Mouse (Mus musculus) neural tube, embryonic 12.5 days (tissue): ENCODE measurements around the gene Top3a. TPM values are rescaled to one million over a fixed set of nuclear protein-coding genes. Genes with fewer than 3 reads are reported as not detected.
A peak's percentile ranks its signal among the peaks of the same experiment; 100 is the strongest.
"Not testable (repeated sequence)": the region's sequence is repeated elsewhere in the genome, so short reads cannot be mapped to it uniquely, and the experiment has no call there.

Experiments used
- ATAC-seq: fragments of 200-750 bp; cut with Nextera tagmentation; 2 replicates; pipeline ENCODE4 v1.8.0; 2017; ENCODE audit warnings: low read depth, mild to moderate bottlenecking, moderate TSS enrichment, moderate library complexity; ENCODE audit not compliant: low FRiP score
- H3K27ac ChIP-seq: fragments of 300-500 bp; sonication (generic); 2 replicates; pipeline ENCODE4 v1.5.1; 2016
- H3K27me3 ChIP-seq: fragments of 300-500 bp; sonication (generic); replicated peaks from 2 replicates; pipeline ENCODE4 v1.6.1; 2016; ENCODE audit warnings: mild to moderate bottlenecking
- H3K36me3 ChIP-seq: fragments of 300-500 bp; sonication (generic); 2 replicates; pipeline ENCODE4 v1.6.1; 2016; ENCODE audit warnings: mild to moderate bottlenecking
- H3K4me1 ChIP-seq: fragments of 300-500 bp; sonication (generic); 2 replicates; pipeline ENCODE4 v1.6.1; 2016
- H3K4me2 ChIP-seq: fragments of 300-500 bp; sonication (generic); replicated peaks from 2 replicates; pipeline ENCODE4 v1.6.1; 2016; ENCODE audit warnings: mild to moderate bottlenecking
- H3K4me3 ChIP-seq: fragments of 300-500 bp; sonication (generic); 2 replicates; pipeline ENCODE4 v1.5.1; 2016
- H3K9ac ChIP-seq: fragments of 300-500 bp; sonication (generic); 2 replicates; pipeline ENCODE4 v1.6.1; 2016; ENCODE audit warnings: mild to moderate bottlenecking
- H3K9me3 ChIP-seq: fragments of 300-500 bp; sonication (generic); 2 replicates; pipeline ENCODE4 v1.6.1; 2016; ENCODE audit warnings: mild to moderate bottlenecking
- WGBS: fragments of 180-500 bp; shearing (Covaris S2); methylation state at CpG from one replicate; pipeline ENCODE4 v1.1.7; 2016; 5-methylcytosine and 5-hydroxymethylcytosine counted together
- polyA plus RNA-seq: library from polyadenylated mRNA; unstranded; fragments of >200 nt; fragmentation: Nextera tagmentation; extraction: Ambion mirVana; gene quantifications from 2 replicates; pipeline ENCODE4 v1.2.1, GENCODE M21; 2016

Gene Top3a
- 14.0 and 15.9 TPM in 2 replicates for polyA plus RNA-seq

GRCm38 (mm10) chr11:60776829-60777740, at the start of gene Top3a, which contains the start of gene Smcr8:
TSS of gene Top3a (minus strand) at chr11:60777365.
TSS of gene Smcr8 (plus strand) at chr11:60777524.
- peak within 1 kb of the TSS; percentile 83 for H3K4me2 ChIP-seq
- peak within 1 kb of the TSS; percentile 78 for H3K4me3 ChIP-seq
- peaks cover 15% of the 10 kb centered on the region; the same call in 1 of the 2 replicates for H3K36me3 ChIP-seq
- ATAC-seq = peak; percentile 98
- H3K9me3 ChIP-seq = no peaks in the 10 kb centered on the region
- peaks cover 57% of the 10 kb centered on the region for H3K4me1 ChIP-seq
- no peaks in the 10 kb centered on the region for H3K27me3 ChIP-seq
- under 1% methylated on average over 62 of the region's 62 CpGs for whole genome bisulfite sequencing
- no peak within 1 kb of the TSS for H3K27ac ChIP-seq
- peak within 1 kb of the TSS; percentile 72 for H3K9ac ChIP-seq

GRCm38 (mm10) chr11:60826700-60827099, 49.5 kb upstream of the Top3a start:
- Histone ChIP-seq H3K9me3 (no peaks in the 10 kb centered on the region), H3K4me2 (no peak overlapping the region), H3K4me3 (no peak overlapping the region), H3K27me3 (no peaks in the 10 kb centered on the region), H3K9ac (no peak overlapping the region), H3K27ac (no peak overlapping the region), H3K4me1 (peaks cover 7% of the 10 kb centered on the region), H3K36me3 (no peaks in the 10 kb centered on the region)
- ATAC-seq = no peak
- 56% methylated on average over 1 of the region's 1 CpGs for WGBS

GRCm38 (mm10) chr11:60825191-60825590, 48.0 kb upstream of the Top3a start:
- no peaks in the 10 kb centered on the region for H3K36me3 ChIP-seq
- H3K9ac ChIP-seq = no peak overlapping the region
- H3K27ac ChIP-seq = no peak overlapping the region
- H3K4me2 ChIP-seq = no peak overlapping the region
- no peak for ATAC-seq
- H3K27me3 ChIP-seq = no peaks in the 10 kb centered on the region
- WGBS = 83% methylated on average over 3 of the region's 3 CpGs
- H3K9me3 ChIP-seq = no peaks in the 10 kb centered on the region
- H3K4me1 ChIP-seq = no peaks in the 10 kb centered on the region
- H3K4me3 ChIP-seq = no peak overlapping the region

DNA sequence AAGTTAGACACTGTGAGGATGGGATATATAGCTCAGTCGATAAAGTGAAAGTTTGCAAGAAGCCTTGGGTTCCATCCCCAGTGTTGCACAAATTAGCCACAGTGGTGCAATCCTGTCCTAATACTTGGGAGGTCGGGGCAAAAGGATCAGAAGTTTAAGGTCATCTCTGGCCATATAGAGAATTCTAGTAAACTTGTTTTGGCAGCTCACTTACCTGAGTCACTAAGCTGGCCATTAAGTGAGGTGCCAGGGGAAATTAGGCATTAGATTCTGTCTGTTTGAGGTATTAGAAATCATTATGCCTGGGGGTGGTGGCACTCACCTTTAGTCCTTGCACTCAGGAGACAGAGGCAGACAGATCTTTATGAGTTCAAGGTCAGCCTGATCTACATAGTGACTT, 46.6 kb upstream of the Top3a start:
- Histone ChIP-seq H3K27me3 (no peaks in the 10 kb centered on the region), H3K4me2 (no peak overlapping the region), H3K9me3 (no peaks in the 10 kb centered on the region), H3K27ac (no peak overlapping the region), H3K4me1 (no peaks in the 10 kb centered on the region), H3K36me3 (no peaks in the 10 kb centered on the region), H3K9ac (no peak overlapping the region), H3K4me3 (no peak overlapping the region)
- no peak for ATAC-seq
- 74% methylated on average over 2 of the region's 2 CpGs for WGBS

GRCm38 (mm10) chr11:60816398-60816797, 39.2 kb upstream of the Top3a start:
- no peaks in the 10 kb centered on the region for H3K9me3 ChIP-seq
- H3K36me3 ChIP-seq = no peaks in the 10 kb centered on the region
- no peaks in the 10 kb centered on the region; the same call in 1 of the 2 replicates for H3K27me3 ChIP-seq
- 75% methylated on average over 5 of the region's 5 CpGs for WGBS
- no peak overlapping the region for H3K4me3 ChIP-seq
- no peaks in the 10 kb centered on the region for H3K4me1 ChIP-seq
- no peak overlapping the region for H3K4me2 ChIP-seq
- no peak overlapping the region for H3K9ac ChIP-seq
- ATAC-seq = no peak
- H3K27ac ChIP-seq = no peak overlapping the region

GRCm38 (mm10) chr11:60811618-60812017, 34.5 kb upstream of the Top3a start, which contains the start of gene Shmt1:
TSS of gene Shmt1 (minus strand) at chr11:60811718.
- not testable (repeated sequence) for H3K27ac ChIP-seq, H3K27me3 ChIP-seq, H3K36me3 ChIP-seq, H3K9me3 ChIP-seq, ATAC-seq
- WGBS = 32% methylated on average over 6 of the region's 6 CpGs
- H3K9ac ChIP-seq = peak within 1 kb of the TSS; percentile 26; the same call in 1 of the 2 replicates
- H3K4me3 ChIP-seq = peak within 1 kb of the TSS; percentile 43
- peak within 1 kb of the TSS; percentile 85 for H3K4me2 ChIP-seq
- H3K4me1 ChIP-seq = peaks cover 20% of the 10 kb centered on the region

GRCm38 (mm10) chr11:60811054-60811460, 33.9 kb upstream of the Top3a start:
- peak; percentile 97 for ATAC-seq
- WGBS = under 1% methylated on average over 29 of the region's 29 CpGs
- no peak overlapping the region for H3K27ac ChIP-seq
- H3K4me1 ChIP-seq = peaks cover 20% of the 10 kb centered on the region
- no peaks in the 10 kb centered on the region for H3K9me3 ChIP-seq
- peak overlapping the region; percentile 85 for H3K4me2 ChIP-seq
- H3K4me3 ChIP-seq = peak overlapping the region; percentile 43
- H3K9ac ChIP-seq = peak overlapping the region; percentile 26; the same call in 1 of the 2 replicates
- no peaks in the 10 kb centered on the region for H3K27me3 ChIP-seq
- no peaks in the 10 kb centered on the region for H3K36me3 ChIP-seq

GRCm38 (mm10) chr11:60810046-60810965, 33.1 kb upstream of the Top3a start:
- peak overlapping the region; percentile 43 for H3K4me3 ChIP-seq
- peak overlapping the region; percentile 26; the same call in 1 of the 2 replicates for H3K9ac ChIP-seq
- no peaks in the 10 kb centered on the region for H3K27me3 ChIP-seq
- H3K27ac ChIP-seq = no peak overlapping the region
- peaks cover 20% of the 10 kb centered on the region for H3K4me1 ChIP-seq
- no peak for ATAC-seq
- 13% methylated on average over 14 of the region's 14 CpGs for WGBS
- H3K4me2 ChIP-seq = peak overlapping the region; percentile 85
- no peaks in the 10 kb centered on the region for H3K9me3 ChIP-seq
- H3K36me3 ChIP-seq = no peaks in the 10 kb centered on the region

DNA sequence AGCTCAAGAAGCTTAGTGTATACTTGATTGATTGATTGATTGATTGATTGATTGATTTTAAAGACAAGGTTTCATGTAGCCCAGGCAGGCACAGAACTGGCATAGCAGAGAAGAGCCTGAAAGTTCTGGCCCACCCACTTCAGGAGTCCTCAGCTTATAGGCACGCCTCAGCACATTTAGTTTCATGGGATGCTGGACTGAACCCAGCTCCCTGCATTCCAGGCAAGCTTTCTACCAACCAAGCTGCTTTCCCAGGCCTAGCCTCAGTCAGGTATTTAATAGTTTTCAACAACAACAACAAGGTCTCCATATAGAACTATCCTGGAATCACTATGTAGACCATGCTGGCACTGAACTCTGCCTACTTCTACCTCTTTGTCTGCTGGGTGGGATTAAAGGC, 32.4 kb upstream of the Top3a start:
- H3K4me1 ChIP-seq = peaks cover 20% of the 10 kb centered on the region
- H3K9ac ChIP-seq = no peak overlapping the region
- peak overlapping the region; percentile 85 for H3K4me2 ChIP-seq
- no peak overlapping the region for H3K27ac ChIP-seq
- H3K36me3 ChIP-seq = no peaks in the 10 kb centered on the region
- no peaks in the 10 kb centered on the region for H3K9me3 ChIP-seq
- WGBS = 55% methylated on average over 1 of the region's 1 CpGs
- H3K4me3 ChIP-seq = no peak overlapping the region
- no peak for ATAC-seq
- H3K27me3 ChIP-seq = no peaks in the 10 kb centered on the region

- no peak overlapping the region for H3K4me2 ChIP-seq
- ATAC-seq = no peak
These were observed 31.3 kb upstream of the Top3a start for GRCm38 (mm10) chr11:60808286-60809070.

DNA sequence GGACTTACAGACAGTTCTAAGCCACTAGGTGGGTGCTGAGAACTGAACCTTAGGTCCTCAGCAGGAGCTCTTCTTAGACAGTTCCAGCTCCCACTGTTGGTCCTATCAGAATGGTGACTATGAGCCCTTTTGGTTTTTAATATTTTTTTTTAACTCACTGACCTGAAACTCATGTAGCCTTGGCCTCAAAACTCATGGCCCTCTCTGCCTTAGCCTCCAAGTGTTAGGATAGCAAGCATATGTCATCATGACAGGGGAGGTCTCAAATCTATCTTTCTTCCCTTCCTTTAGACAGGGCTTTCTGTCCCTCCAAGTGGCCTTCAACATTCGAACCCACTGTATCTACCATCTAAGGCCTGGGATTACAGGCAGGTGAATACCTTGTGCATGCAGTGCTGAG, 23.7 kb upstream of the Top3a start:
- Histone ChIP-seq H3K27me3 (no peaks in the 10 kb centered on the region), H3K9ac (no peak overlapping the region), H3K9me3 (no peaks in the 10 kb centered on the region), H3K27ac (no peak overlapping the region), H3K36me3 (peaks cover 15% of the 10 kb centered on the region; the same call in 1 of the 2 replicates), H3K4me3 (no peak overlapping the region), H3K4me1 (no peaks in the 10 kb centered on the region), H3K4me2 (no peak overlapping the region)
- WGBS = 88% methylated on average over 1 of the region's 1 CpGs
- no peak for ATAC-seq

More at GRCm38 (mm10) chr11:60808286-60809070, 31.3 kb upstream of the Top3a start:
- Histone ChIP-seq H3K4me3 (no peak overlapping the region), H3K27me3 (no peaks in the 10 kb centered on the region), H3K4me1 (peaks cover 20% of the 10 kb centered on the region), H3K9me3 (no peaks in the 10 kb centered on the region), H3K27ac (no peak overlapping the region), H3K36me3 (0 out of 2 replicates have a peak, but pooled peaks cover 4% of the 10 kb centered on the region), H3K9ac (no peak overlapping the region)
- WGBS = 82% methylated on average over 4 of the region's 4 CpGs
